Mouse (Mus musculus): Measurements from ENCODE around the gene Ptger4.

The Ptger4 gene

DNA sequence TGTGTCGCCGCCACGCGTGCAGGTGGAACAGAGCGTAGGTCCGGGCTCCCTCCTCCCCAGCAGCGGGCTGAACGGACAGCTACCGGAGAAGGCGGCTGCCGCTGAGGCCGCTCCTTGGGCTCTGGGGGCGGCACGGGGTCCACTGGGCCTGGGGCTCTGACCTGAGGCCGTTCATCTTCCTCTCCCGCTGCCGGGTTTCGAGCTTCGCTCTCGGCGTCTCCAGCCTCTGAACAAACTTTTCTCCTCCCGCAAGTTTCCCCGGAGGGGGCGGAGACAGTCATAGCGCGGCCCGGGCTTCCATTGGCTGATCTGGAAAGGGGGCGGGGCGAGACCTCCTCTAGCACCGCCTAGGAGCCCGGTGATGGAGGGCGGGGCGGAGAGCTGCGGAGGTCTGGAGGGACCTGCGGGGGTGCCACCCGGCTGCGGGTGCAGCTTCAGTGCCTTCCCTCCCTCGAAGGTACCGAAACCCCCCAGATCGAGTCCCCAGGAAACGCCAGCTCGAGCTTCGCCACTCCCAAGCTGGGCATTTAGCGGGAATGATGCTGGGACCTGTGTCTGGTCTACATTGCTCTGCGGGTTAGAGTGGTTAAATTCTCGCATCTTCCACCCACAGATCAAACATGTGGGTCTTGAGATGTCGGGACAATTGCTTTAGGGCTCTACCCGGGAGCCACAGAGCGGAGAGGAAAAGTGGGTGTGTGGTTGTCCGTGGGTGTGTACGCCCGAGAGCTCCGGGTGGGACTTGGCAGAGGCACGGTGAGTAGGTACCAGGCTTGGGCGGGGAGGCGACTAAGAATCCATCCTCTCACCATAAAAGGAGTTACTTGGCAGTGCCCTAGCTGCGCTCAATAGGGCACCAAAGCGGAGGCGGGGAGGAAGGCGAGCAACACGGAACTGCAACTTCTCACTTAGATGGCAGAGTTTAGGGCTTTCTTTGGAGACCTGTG lies at the start of gene Ptger4:
TSS of gene Ptger4 (minus strand) at position 229 of the 947 bp plus-strand sequence.
- DNase-seq (ENCODE audit: low read depth, low spot score): peak; percentile 95

DNA sequence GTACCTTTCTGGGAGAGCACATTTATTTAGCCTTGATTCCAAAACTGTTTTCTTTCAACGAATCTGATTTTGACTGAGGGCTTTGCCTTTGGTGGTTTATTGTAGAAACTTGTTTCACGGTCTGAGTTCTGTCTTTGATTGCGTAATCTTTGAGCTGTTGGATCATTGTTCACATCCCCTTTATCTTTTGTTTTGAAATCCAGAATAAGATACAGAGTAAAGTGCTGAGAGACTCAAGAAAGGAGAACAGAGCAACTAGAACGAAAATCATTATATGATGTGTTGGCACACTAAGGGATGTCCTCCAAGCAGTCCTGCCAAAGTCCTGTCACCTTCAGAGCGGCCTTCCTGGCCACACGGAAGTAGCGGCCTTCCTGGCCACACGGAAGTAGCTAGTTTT lies 44.4 kb upstream of the Ptger4 start:
- no peak for DNase-seq (ENCODE audit: low read depth, low spot score)

GRCm38 (mm10) chr15:5287072-5287471 lies 43.1 kb upstream of the Ptger4 start:
- DNase-seq (ENCODE audit: low read depth, low spot score): no peak

- no peak for DNase-seq (ENCODE audit: low read depth, low spot score)
Observed at GRCm38 (mm10) chr15:5281316-5281715, 37.3 kb upstream of the Ptger4 start.

- no peak for DNase-seq (ENCODE audit: low read depth, low spot score)
Observed at GRCm38 (mm10) chr15:5279831-5280230, 35.8 kb upstream of the Ptger4 start.

- no peak for DNase-seq (ENCODE audit: low read depth, low spot score)
Observed at GRCm38 (mm10) chr15:5278525-5278924, 34.5 kb upstream of the Ptger4 start.

DNA sequence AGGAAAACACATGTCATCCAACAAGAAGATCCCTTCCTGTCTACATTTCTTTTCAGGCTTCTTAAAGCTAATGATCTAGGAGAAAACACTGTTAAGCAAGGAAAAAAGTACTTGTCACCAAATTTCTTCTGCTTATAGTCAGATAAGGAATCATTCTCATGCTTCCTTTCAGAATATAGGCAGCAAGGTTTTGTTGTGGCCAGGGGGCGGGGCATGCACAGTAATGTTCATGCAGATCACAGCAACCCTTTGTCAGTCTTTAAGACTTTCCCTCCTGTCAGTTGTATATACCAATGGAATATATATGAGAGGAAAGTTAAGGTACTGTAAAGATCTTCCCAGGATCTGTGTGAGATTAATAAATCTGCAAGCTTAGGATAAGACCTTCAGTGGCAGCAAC lies 30.0 kb upstream of the Ptger4 start:
- no peak for DNase-seq (ENCODE audit: low read depth, low spot score)

DNA sequence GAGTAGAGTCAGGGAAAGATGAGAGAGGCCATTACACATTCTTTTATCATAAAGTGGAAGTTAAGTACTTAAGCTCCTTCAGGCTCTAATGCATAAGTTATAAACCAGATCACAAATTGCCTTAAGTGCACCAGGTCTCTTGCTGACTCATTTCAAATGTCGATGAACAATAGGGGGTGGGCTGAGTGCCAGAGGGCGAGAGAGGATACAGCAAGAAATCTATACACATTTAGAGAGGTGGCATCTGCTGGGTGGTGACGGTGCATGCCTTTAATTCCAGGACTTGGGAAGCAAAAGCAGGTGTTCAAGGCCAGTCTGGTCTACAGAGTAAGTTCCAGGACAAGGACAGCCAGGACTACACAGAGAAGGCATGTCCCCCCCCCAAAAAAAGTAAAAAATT lies 22.1 kb upstream of the Ptger4 start:
- DNase-seq (ENCODE audit: low read depth, low spot score): peak; percentile 9

DNA sequence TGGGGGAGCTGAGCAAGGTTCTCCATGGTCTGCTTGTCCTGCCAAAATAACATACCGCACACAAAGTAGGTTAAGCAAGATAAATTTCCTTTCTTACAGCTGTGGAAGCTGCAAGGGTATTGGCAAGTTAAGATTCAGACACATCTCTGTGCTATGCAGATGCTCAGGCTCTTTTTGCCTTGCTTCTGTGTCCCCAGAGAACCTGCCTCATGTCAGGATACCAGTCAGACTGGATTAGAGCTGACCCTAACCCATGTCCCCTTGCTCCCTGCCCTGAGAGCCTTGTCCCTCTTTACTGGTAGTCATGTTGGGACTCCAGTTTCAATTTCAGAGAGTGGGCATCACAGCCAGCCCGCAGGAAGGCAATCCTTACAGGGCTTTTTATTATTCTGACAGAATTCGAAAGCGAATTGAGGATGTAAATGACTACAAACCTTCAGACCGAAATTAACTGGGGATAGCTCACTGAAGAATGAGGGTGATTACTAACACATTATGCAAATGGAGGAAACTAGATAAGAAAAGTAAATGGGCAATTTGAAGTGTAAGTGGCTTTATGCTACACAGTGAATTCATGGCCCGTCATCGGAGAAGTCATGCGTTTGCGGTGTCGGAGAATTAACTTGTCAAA lies 19.0 kb upstream of the Ptger4 start:
- DNase-seq (ENCODE audit: low read depth, low spot score): no peak

- no peak for DNase-seq (ENCODE audit: low read depth, low spot score)
Observed at GRCm38 (mm10) chr15:5262095-5262667, 18.2 kb upstream of the Ptger4 start.

GRCm38 (mm10) chr15:5261004-5261403 lies 17.0 kb upstream of the Ptger4 start:
- no peak for DNase-seq (ENCODE audit: low read depth, low spot score)

DNA sequence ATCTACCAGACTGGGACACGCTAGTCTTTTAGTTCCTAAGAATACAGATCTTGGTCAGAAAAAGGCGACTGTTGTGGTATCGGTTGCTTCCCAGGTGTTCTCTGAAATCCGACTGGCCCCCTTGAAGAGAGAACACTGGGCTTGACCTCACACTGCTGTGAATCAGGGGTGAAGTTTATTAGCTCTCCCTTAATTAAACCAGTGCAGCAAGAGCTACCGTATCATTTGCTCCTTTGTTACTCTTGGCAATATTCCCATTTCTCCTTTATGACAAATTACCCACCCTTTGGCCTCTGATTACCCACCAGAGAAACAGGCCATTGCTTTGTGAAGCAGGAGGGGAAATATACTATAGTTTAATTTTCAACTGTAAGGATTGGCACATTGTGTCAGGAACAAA lies 16.2 kb upstream of the Ptger4 start:
- DNase-seq (ENCODE audit: low read depth, low spot score): no peak

GRCm38 (mm10) chr15:5250182-5250581 lies 6.2 kb upstream of the Ptger4 start:
- no peak for DNase-seq (ENCODE audit: low read depth, low spot score)

DNA sequence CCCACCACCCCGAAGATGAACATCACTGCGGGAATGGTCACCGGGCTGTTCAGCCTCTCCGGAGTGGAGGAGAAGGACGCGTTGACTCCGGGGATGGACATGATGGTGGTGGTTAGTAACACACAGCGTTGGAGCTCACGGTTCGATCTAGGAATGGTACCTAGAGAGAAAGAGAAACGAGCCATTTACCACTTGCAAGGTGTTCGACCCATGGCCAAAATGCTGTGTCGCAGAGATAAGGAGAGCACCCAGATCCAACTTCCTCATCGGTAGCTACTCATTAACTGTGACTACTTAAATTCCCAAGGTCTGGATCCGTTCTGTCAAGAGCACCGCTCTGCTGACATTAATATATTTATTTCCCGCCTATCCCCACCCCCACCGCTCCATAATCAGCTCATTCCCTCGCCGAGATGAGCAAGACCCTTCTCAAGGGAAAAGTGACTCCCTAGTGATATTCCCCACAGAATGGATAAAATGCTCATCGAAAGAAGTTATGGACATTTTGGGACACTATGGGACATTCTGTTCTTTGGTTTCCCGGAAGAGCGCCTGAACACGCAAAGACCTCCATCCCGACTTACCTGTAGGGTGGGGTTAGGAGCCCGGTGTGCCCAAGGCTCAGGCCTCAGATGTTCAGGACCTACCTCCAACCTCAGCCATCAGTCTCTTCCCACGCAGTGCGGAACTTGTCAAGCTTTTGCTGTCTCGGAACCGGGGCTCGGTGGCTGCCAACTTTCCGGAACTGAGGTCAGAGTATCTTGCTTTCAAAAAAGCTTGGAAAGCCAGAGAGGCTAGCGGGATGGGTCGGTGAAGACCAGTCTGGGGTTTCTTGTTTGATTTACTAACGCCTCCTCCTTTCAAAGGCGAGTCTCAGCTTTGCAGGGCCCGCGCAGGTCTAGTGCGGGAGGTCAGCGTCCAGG lies 690 bp downstream of the Ptger4 start:
- DNase-seq (ENCODE audit: low read depth, low spot score): peak; percentile 24

DNA sequence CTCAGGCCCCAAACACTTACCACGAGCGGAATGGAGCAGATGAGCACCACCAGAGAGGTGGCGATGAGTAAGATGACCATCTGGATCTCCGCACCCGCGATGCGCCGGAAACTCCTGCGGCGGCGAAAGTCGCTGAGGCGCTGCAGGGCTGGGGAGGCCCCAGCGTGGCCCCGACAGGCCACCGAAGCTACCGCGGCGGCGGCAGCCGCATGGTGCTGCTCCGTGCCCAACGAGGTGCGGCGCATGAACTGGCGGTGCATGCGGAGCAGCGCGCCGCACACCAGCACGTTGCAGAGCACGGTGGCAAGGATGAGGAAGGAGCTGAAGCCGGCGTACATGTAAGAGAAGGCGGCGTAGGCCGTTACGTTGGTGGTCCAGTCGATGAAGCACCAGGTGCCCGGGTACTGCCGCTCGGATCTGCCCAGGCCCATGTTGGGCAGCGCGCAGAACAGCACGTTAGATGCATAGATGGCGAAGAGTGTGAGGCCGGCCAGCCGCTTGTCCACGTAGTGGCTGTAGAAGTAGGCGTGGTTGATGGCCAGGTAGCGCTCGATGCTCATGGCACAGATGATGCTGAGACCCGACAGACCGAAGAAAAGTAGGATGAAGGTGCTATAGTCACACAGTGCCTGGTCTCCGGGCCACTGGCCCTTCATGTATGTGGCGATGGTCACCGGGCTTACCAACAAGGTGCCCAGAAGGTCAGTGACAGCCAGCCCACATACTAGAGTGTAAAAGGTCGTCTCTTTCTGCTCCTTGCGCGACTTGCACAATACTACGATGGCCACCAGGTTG lies 1.5 kb downstream of the Ptger4 start:
- DNase-seq (ENCODE audit: low read depth, low spot score): peak; percentile 55

GRCm38 (mm10) chr15:5241304-5242201 lies 2.4 kb downstream of the Ptger4 start:
- peak; percentile 62 for DNase-seq (ENCODE audit: low read depth, low spot score)

- no peak for DNase-seq (ENCODE audit: low read depth, low spot score)
Observed at GRCm38 (mm10) chr15:5240360-5240759, 3.6 kb downstream of the Ptger4 start.

DNA sequence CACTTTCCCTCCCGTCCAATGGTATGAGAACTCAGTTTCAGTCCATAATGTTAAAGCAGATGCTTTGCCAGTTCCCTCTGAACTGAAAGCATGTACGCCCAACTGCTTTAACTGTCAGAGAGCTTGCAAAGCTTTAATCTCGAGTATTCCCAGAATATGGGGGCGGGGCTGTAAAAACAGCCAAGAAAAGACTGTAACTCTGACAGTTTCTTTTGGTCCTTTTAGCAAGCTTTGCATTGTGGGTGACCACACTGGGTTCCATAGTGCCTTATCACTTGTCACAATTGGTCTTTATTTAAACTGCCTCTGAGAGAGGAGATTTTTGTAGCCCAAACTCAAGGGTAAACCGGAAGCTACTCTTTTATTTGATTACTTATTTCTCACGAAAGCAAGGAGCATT lies 4.1 kb downstream of the Ptger4 start:
- no peak for DNase-seq (ENCODE audit: low read depth, low spot score)

- DNase-seq (ENCODE audit: low read depth, low spot score): no peak
Observed at GRCm38 (mm10) chr15:5239361-5239760, 4.6 kb downstream of the Ptger4 start.

DNA sequence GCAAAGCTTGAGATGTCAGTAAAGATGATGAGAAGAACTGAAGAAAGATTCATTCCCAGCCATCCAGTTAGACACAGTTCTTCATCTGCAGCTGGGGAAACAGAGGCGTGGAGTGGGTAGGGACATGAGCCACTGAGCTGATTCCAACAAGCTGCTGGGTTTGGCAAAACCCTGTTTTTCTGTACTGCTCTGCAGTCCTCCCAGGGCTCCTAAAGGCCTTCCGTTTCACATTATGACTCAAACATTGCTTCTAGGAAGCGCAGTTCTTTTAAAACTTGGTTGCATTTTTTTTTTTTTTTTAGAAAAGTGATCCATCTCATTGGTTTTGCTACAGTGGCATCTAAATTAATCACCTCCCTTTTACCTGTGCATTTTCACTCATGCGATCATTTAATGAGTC lies 5.4 kb downstream of the Ptger4 start:
- no peak for DNase-seq (ENCODE audit: low read depth, low spot score)
